Mouse (Mus musculus): ENCODE measurements around the gene Gmppa. TPM values are rescaled to one million over a fixed set of nuclear protein-coding genes. Genes with fewer than 3 reads are reported as not detected.

Gmppa gene
- polyA plus RNA-seq, 1 experiment from 2014 or later: 121 TPM

GRCm38 (mm10) chr1:75393139-75393538 lies 42.6 kb upstream of the Gmppa start:
- Histone ChIP-seq H3K4me1 (replicated peaks; ENCODE audit: control insufficient read depth, insufficient read depth, low read length) (0 out of 2 replicates have a peak, but pooled peaks cover under 1% of the 10 kb centered on the region), H3K36me3 (ENCODE audit: control insufficient read depth, insufficient read depth) (0 out of 2 replicates have a peak, but pooled peaks cover 3% of the 10 kb centered on the region), H3K9me3 (ENCODE audit: control insufficient read depth) (no peaks in the 10 kb centered on the region), H3K4me2 (replicated peaks; ENCODE audit: low read depth) (no peak overlapping the region), H3K27me3 (replicated peaks; ENCODE audit: control insufficient read depth, insufficient read depth, low read length) (peaks cover 17% of the 10 kb centered on the region), H3K27ac (ENCODE audit: low read depth, low read length) (0 out of 2 replicates have a peak overlapping the region, but pooled peaks have one; percentile 35), H3K4me3 (ENCODE audit: low read depth, low read length) (no peak overlapping the region), H3K9ac (ENCODE audit: low read depth, low read length) (no peak overlapping the region)
- no peak for TF ChIP-seq CTCF (IDR thresholded peaks at IDR 0.05; ENCODE audit: low read depth)
- WGBS: 61% methylated on average over 9 of the region's 9 CpGs
- ATAC-seq: no peak

GRCm38 (mm10) chr1:75393846-75394245 lies 41.9 kb upstream of the Gmppa start:
- no peak overlapping the region for H3K4me2 ChIP-seq (replicated peaks; ENCODE audit: low read depth)
- H3K4me1 ChIP-seq (replicated peaks; ENCODE audit: control insufficient read depth, insufficient read depth, low read length): no peaks in the 10 kb centered on the region
- H3K27me3 ChIP-seq (replicated peaks; ENCODE audit: control insufficient read depth, insufficient read depth, low read length): peaks cover 11% of the 10 kb centered on the region
- no peak for ATAC-seq
- 0 out of 2 replicates have a peak, but pooled peaks cover 3% of the 10 kb centered on the region for H3K36me3 ChIP-seq (ENCODE audit: control insufficient read depth, insufficient read depth)
- 88% methylated on average over 3 of the region's 3 CpGs for WGBS
- H3K27ac ChIP-seq (ENCODE audit: low read depth, low read length): peak overlapping the region; percentile 35; the same call in 1 of the 2 replicates
- H3K9ac ChIP-seq (ENCODE audit: low read depth, low read length): no peak overlapping the region
- no peaks in the 10 kb centered on the region for H3K9me3 ChIP-seq (ENCODE audit: control insufficient read depth)
- no peak overlapping the region for H3K4me3 ChIP-seq (ENCODE audit: low read depth, low read length)
- TF ChIP-seq CTCF (IDR thresholded peaks at IDR 0.05; ENCODE audit: low read depth): no peak

DNA sequence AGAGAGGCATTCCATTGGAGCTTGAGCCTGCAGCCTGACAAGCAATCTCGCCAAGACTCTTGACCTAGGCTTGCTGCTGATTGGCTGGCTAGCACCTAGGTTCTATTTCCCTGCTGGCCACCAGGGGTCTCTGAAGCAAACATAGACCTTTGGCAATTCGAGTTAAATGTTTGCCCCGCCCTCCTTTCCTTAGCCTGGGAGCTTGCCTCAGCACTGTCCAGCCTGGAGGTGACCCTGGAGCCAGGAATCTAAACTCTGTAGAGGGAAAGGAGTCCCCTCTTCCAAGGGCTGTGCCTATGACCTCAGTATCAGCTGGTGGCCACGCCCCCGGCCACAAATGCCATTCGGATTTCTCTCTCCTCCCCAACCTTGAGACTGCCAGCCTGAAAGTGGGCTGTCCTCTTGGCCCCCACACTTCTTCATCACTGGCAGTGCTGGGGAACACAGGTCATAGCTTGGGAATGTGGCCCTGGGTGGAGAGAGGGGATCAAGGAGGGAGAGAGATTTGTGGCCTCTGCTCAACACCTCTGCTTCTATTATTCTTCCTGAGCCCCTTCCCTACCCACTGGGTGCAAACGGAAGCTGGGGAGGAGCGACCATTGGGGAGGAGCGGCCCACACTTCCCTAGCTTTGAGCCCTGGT lies 36.8 kb upstream of the Gmppa start:
- H3K4me2 ChIP-seq (replicated peaks; ENCODE audit: low read depth): no peak overlapping the region
- H3K4me3 ChIP-seq (ENCODE audit: low read depth, low read length): no peak overlapping the region
- peak; percentile 70 for ATAC-seq
- 17% methylated on average over 9 of the region's 9 CpGs for WGBS
- peaks cover 17% of the 10 kb centered on the region for H3K36me3 ChIP-seq (ENCODE audit: control insufficient read depth, insufficient read depth)
- no peaks in the 10 kb centered on the region for H3K27me3 ChIP-seq (replicated peaks; ENCODE audit: control insufficient read depth, insufficient read depth, low read length)
- H3K9ac ChIP-seq (ENCODE audit: low read depth, low read length): no peak overlapping the region
- no peaks in the 10 kb centered on the region for H3K9me3 ChIP-seq (ENCODE audit: control insufficient read depth)
- peak; percentile 88 for TF ChIP-seq CTCF (IDR thresholded peaks at IDR 0.05; ENCODE audit: low read depth)
- H3K4me1 ChIP-seq (replicated peaks; ENCODE audit: control insufficient read depth, insufficient read depth, low read length): no peaks in the 10 kb centered on the region
- peak overlapping the region; percentile 42 for H3K27ac ChIP-seq (ENCODE audit: low read depth, low read length)

DNA sequence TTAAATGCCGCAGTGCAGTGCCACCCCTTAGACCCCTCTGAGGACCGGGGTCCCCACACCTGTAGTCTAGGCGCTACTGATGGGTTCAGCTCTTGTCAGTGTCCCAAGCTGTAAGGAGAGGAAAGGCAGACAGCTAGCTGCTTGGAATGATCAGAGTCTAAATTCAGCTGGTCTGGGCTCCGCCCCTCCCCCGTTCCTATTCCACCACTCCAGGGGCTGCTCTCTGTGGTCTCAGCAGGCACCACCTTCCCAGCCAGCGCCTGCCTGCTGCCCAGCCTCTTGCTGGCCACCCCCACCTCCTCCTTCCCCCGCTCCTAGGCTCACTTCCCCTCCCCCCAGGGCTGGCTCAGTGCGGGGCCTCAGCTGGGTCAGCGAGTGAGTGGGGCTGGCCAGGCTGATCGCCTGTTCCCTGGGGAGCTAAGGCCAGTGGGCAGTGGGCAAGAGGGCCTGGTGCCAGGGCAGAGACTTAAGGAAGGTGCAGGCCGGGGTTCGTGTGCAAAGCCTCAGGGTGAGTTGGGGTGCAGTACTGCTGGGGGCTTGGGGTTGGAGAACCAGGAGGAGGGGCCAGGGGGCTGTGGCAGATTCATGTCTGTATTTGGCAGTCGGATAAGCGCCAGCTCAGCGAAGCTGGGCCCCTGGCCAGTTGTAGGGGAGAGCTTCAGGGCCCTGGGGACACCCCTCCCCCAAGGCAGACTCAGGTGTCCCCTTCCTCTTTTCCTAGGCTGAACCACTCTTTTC lies 35.8 kb upstream of the Gmppa start:
- TF ChIP-seq CTCF (IDR thresholded peaks at IDR 0.05; ENCODE audit: low read depth): no peak
- H3K4me1 ChIP-seq (replicated peaks; ENCODE audit: control insufficient read depth, insufficient read depth, low read length): no peaks in the 10 kb centered on the region
- H3K36me3 ChIP-seq (ENCODE audit: control insufficient read depth, insufficient read depth): peaks cover 20% of the 10 kb centered on the region
- no peaks in the 10 kb centered on the region for H3K27me3 ChIP-seq (replicated peaks; ENCODE audit: control insufficient read depth, insufficient read depth, low read length)
- H3K4me3 ChIP-seq (ENCODE audit: low read depth, low read length): no peak overlapping the region
- 24% methylated on average over 15 of the region's 15 CpGs for WGBS
- peak; percentile 29 for ATAC-seq
- H3K27ac ChIP-seq (ENCODE audit: low read depth, low read length): peak overlapping the region; percentile 42; the same call in 1 of the 2 replicates
- H3K9me3 ChIP-seq (ENCODE audit: control insufficient read depth): no peaks in the 10 kb centered on the region
- peak overlapping the region; percentile 18; the same call in 1 of the 2 replicates for H3K4me2 ChIP-seq (replicated peaks; ENCODE audit: low read depth)
- H3K9ac ChIP-seq (ENCODE audit: low read depth, low read length): no peak overlapping the region

- no peak overlapping the region for H3K9ac ChIP-seq (ENCODE audit: low read depth, low read length)
- H3K27me3 ChIP-seq (replicated peaks; ENCODE audit: control insufficient read depth, insufficient read depth, low read length): no peaks in the 10 kb centered on the region
- H3K36me3 ChIP-seq (ENCODE audit: control insufficient read depth, insufficient read depth): peaks cover 20% of the 10 kb centered on the region
- TF ChIP-seq CTCF (IDR thresholded peaks at IDR 0.05; ENCODE audit: low read depth): no peak
- H3K27ac ChIP-seq (ENCODE audit: low read depth, low read length): no peak overlapping the region
- H3K4me2 ChIP-seq (replicated peaks; ENCODE audit: low read depth): peak overlapping the region; percentile 18; the same call in 1 of the 2 replicates
- ATAC-seq: no peak
- H3K9me3 ChIP-seq (ENCODE audit: control insufficient read depth): no peaks in the 10 kb centered on the region
- WGBS: 50% methylated on average over 6 of the region's 6 CpGs
- H3K4me3 ChIP-seq (ENCODE audit: low read depth, low read length): no peak overlapping the region
- no peaks in the 10 kb centered on the region for H3K4me1 ChIP-seq (replicated peaks; ENCODE audit: control insufficient read depth, insufficient read depth, low read length)
These were observed 35.1 kb upstream of the Gmppa start for GRCm38 (mm10) chr1:75400493-75401115.

DNA sequence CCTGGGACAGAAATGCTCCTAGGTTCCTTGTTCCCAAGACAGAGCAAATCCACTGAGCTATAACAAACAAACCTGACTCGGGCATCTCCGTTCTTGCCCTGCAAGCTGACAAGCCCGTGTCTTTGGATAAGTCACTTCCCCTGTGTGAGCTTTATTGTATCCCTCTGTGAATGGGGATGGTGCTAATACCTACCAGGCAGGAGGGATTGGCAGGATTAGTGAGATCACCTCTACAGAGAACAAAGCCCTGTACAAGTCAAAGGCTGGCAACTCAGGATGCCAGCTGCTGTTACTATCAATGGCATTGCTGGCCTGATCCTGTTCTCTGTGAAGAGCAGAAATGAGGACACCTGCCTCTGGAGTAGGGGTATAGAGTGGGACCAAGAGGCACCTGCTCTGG lies 30.2 kb upstream of the Gmppa start:
- no peaks in the 10 kb centered on the region for H3K27me3 ChIP-seq (replicated peaks; ENCODE audit: control insufficient read depth, insufficient read depth, low read length)
- no peaks in the 10 kb centered on the region for H3K9me3 ChIP-seq (ENCODE audit: control insufficient read depth)
- no peaks in the 10 kb centered on the region for H3K4me1 ChIP-seq (replicated peaks; ENCODE audit: control insufficient read depth, insufficient read depth, low read length)
- no peak for TF ChIP-seq CTCF (IDR thresholded peaks at IDR 0.05; ENCODE audit: low read depth)
- 85% methylated on average over 3 of the region's 3 CpGs for WGBS
- H3K4me3 ChIP-seq (ENCODE audit: low read depth, low read length): no peak overlapping the region
- no peak for ATAC-seq
- no peak overlapping the region for H3K27ac ChIP-seq (ENCODE audit: low read depth, low read length)
- peaks cover 20% of the 10 kb centered on the region for H3K36me3 ChIP-seq (ENCODE audit: control insufficient read depth, insufficient read depth)
- no peak overlapping the region for H3K9ac ChIP-seq (ENCODE audit: low read depth, low read length)
- H3K4me2 ChIP-seq (replicated peaks; ENCODE audit: low read depth): no peak overlapping the region

All from intestine, postnatal 0 days (tissue).